Mouse (Mus musculus): ENCODE data around the gene Tnnc1.
A peak's percentile ranks its signal among the peaks of the same experiment; 100 is the strongest.

Tnnc1 gene

DNA sequence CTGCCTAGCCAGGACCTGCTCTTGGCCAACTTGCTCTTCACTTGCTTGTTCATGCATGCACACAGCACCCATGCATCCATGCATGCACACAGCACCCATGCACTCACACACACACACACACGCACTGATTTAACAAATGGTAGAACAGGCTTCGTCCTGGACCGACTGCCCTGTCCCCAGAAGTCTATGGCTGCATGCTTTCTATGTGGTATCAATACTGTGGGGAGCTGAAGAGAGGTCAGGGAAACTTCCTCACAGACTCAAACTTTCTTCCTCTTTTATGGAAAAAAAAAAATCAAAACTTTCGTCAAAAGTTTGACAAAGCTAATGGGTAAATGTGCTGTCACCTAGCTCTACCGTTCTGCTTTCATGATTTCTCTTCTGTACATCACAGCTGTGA lies 24.6 kb upstream of the Tnnc1 start:
- no peak for DNase-seq (ENCODE audit: inconsistent age in 2 of 2, low spot score in 1 of 2)

DNA sequence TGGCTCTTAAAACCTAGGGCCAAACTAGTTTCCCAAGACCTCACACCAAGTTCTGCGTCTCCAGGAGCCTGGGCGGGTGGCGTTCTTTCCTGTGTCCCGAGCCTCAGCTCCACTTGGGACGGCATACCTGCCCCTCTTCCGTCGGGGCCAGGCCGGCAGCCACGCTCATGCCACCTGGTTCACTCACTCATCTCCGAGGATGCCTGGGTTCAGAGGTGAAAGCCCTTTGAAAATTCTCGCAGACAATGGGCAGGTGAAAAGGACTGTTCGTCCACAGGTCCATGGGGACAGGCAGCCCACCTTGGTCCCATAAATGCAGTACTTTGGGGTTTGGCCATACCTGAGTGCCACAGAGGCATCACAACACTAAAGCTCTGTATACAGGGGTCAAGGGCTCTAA lies 23.9 kb upstream of the Tnnc1 start:
- DNase-seq (ENCODE audit: inconsistent age in 2 of 2, low spot score in 1 of 2), result no peak

DNA sequence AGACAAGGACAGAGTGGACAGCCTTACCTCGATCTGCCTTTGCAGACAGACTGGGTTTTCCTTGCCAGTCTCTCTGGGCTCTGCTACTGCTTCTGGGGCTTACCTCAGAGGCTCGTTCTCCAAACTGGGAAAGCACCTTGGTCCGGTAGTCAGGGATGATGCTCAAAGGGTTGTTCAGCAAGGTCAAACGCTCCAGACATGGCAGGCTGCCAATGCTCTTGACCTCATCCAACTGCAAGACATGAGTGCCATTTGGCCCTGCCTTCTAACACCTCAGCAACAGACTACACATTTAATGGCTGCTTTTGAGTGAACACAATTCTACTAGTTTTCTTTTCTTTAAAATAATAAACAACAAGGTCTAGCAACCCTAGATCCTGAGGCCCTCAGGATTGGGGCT lies 21.5 kb upstream of the Tnnc1 start:
- peak; percentile 71 to 88 for DNase-seq (ENCODE audit: inconsistent age in 2 of 2, low spot score in 1 of 2)

DNA sequence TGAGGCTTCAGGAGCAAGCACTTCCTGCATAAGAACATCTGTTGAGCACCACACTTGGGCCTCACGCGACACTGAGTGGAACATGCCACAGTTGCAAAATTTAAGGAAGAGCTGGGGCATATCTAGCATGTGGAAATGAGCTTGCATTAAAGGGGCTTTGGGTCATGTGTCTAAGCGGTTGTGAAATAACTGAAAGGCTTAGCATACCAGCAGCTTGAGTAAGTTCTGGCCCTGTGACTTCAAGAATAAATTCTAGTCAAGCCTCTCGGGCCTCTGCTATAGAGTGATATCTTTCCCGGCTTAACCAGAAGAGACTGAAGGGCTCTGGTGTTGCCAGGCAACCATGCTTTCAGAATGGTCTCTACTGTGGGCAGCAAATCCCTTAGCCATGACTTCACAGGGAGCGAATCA lies 19.3 kb upstream of the Tnnc1 start:
- DNase-seq (ENCODE audit: inconsistent age in 2 of 2, low spot score in 1 of 2), result no peak

DNA sequence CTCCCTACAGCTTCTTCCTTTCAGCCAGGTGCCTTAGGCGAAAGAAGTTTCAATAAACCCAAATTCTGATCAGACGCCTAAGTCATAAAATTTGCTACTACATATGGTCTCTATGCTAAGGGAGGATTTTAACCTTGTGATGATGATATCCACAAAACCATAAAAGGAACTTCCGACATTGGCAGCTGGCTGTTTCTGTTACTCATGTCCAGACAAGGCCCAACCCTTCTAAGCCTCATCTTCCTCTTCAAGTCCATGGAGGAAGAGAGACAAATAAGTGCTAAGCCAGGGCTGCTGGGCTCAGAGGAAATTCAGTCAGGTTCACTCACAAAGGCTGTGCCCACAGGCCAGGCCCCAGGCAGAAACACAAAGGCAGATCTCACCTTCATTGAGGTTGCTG lies 18.8 kb upstream of the Tnnc1 start:
- no peak for DNase-seq (ENCODE audit: inconsistent age in 2 of 2, low spot score in 1 of 2)

DNA sequence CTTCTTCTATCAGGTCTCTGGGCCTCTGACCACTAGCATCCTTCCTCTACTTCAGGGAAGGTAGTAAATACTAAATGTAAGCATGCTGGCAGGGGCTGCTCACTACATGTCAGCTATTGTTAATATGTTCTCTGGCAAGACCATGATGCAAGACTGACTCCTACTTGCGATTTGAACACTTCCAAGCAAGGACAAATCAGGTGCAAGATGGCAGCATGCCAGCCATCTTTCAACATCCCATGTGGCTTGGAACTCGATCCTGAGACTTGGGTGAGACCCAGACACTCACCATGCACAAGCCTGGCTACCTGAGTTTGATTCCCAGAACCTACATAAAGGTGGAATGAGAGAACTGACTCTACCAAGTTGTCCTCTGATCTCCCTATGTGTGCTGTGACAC lies 16.2 kb upstream of the Tnnc1 start:
- no peak for DNase-seq (ENCODE audit: inconsistent age in 2 of 2, low spot score in 1 of 2)

DNA sequence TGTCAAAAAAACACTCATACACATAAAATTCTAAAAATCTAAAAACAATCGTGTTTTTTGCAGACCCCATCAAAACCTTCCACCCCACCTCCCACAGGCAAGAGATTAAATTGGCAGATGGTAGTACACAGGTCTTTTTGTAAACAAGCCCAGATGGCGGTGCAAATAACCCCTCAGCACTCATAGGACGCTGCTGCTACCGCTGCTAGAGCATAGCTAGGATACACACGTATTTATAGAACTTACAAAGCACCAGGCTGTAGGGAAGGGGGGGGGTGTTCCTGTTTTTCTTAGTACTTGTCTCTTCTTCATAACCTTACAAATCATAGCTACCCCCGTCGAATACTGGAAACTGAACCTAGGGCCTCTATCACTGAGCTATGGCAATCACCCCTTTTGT lies 14.3 kb upstream of the Tnnc1 start:
- DNase-seq (ENCODE audit: inconsistent age in 2 of 2, low spot score in 1 of 2), result no peak

DNA sequence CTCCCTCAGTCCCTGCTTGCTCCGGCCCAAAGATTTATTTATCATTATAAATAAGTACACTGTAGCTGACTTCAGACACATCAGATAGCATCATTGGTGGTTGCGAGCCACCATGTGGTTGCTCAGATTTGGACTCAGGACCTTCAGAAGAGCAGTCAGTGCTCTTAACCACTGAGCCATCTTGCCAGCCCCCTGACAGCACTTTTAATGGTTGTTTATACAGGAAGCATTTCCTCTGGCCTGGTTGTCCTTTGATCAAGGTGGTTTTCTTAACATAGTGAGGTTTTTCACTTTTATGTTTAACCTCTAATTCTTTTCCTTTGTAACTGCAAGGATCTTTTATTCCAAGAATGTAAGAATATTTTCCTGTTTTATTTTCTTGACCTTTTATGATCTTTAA lies 13.7 kb upstream of the Tnnc1 start:
- DNase-seq (ENCODE audit: inconsistent age in 2 of 2, low spot score in 1 of 2), result no peak

DNA sequence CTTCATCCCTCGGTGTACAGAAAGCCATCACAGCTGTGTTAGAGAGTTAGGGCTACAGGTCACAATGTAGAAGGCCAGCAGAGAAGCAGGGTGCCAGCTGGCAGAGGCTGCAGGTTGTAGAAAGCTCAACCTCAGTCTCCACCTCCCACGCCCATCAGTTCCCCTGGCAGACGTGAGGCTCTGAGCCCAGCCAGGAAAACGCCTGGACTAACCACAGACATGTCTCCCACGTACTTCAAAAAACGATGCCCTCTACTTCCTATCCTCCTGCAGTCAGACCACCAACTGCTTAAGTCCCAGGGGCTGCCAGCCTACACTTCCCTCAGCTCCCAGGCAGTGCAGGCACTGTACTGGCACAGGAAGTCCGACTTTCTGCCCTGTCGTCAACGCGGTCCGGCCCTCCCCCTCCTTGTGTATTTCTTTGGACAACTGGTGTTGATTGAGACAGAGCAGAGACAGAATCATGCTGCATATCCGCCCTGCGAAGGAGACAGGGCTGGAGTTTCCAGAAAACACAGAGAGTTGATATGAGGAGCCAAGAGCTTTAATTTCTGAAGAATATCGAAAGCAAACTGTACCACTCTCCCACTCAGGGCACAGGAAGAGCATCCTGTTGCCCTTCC lies 13.1 kb upstream of the Tnnc1 start:
- DNase-seq (ENCODE audit: inconsistent age in 2 of 2, low spot score in 1 of 2), result peak; percentile 79 to 91

DNA sequence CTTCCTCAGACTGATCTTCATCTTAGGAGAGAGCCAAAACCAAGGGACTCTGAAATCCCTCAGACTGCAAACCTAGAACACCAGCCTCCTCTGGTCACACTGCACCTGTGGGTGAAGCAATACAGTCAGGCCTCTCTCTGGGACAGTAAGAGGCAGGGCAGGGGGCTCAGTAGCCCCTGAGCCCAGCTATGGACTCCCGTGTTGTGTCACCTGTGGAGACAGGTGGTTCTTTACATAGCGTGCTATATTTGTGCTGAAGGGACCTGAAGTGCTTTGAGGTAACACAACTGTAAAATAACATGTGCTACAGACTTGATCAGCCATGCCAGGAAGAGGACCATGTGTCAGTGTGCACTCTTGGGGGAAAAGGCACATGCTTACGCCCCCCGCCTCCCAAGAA lies 12.6 kb upstream of the Tnnc1 start:
- no peak for DNase-seq (ENCODE audit: inconsistent age in 2 of 2, low spot score in 1 of 2)

DNA sequence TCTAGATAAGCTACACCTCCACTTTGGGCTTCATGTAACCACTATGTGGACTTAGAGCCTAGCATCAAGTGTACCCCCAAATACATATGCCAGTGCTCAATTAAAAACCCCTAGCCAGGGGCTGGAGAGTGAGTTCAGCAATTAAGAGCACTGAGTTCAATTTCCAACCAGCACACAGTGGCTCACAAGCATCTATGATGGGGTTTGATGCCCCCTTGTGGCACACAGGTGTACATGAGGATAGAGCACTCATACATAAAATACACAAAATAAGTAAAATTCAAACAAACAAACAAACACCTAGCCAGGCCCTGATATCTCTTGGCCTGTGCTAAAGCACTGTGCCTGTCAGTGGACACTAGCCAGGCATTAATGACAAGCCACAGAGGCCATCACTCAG lies 12.1 kb upstream of the Tnnc1 start:
- DNase-seq (ENCODE audit: inconsistent age in 2 of 2, low spot score in 1 of 2), result peak in 1 of 2 experiments; percentile 71

DNA sequence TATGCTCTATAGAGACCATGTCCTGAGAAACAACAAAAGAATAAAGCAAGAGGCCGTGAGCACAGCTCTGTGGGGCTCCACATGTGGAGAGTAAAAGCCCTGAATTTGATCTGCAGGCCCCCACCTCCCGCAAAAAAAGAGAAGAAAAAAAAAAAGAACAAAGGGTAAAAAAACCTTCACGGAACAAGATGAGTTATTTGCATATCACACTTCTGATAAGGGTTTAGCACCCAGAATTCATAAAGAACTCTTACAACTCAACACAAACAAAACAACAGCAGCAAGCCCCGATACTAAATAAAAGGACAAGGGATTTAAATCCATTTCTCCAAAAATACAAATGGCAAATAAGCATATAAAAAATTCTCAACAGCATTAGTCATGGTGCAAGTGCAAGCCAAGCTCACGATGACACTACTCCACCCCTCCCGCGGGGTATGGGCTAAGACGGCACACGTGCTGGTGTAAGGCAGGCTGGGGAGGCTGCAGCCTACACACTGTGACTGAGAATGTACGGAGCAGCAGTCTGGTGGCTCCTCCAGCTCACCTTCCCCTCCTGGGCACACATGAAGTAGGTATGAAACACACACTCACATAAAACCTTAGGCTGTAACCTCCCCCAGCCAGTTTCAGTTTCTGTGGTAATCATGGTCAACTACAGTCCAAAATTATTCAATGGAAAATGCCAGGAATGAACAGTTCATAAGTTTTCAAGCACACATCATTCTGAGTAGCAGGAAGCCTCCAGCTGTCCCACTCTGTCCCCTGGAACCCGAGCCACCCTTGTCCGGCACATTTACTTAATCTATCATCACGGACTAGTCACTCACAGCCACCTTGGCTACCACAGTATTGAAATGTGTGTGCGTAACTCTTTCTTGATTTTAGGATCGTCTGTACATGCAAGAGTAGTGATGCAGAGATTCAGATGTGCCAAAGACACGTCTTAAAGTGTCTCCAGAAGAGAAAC lies 10.3 kb upstream of the Tnnc1 start:
- peak; percentile 78 to 90 for DNase-seq (ENCODE audit: inconsistent age in 2 of 2, low spot score in 1 of 2)

DNA sequence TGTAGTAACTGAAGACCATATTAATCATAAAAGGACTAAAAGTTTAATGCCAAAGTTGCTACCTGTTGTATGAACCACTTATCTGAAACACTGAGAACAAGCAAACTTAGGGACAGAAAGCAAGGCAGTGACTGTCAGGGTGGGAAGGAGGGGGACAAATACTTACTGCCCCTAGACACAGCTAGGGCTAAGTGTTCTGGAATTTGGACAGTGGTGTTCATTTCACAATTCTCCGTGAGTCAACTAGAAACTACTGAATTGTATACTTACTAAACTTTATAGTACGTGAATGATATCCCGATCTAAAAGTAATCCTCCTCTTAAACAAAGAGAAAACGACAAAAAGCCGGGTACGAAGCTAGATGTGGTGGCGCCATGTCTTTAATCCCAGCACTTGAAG lies 8.5 kb upstream of the Tnnc1 start:
- no peak for DNase-seq (ENCODE audit: inconsistent age in 2 of 2, low spot score in 1 of 2)

DNA sequence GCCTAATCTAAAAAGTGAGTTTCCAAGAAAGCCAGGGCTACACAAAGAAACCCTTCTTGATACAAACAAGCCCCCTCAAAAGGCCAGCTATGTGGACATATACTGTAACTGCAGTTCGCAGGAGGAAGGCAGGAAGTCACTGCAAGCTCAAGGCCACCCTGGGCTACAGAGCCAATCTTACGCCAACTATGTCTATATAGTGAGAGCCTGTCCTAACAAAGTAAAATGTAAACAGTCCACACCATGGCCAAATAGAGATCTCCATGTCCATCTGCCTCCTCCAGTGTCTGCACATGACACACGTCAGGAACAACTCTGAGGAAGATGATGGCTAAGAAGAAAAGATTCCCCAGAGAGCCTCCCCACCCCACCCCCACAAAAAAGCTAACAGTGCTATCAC lies 8.1 kb upstream of the Tnnc1 start:
- no peak for DNase-seq (ENCODE audit: inconsistent age in 2 of 2, low spot score in 1 of 2)

DNA sequence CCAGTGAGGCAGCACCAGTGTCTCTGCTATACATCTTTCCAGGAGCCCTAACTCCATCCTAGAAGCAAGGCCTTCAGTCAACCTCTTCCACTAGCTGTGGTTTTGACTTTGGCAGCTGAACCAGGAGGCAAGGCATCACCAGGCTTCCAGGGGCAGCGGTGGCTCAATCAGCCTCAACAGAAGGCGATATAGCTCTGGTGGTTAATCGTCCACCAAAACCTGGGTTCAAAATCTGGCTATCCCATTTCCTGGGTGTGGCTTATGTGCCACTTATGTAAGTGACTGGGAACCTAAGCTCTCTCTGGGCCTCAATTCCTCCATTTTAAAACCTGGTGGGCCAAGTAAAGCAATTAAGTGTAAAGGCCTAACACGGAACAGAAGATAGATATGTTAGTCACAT lies 3.3 kb upstream of the Tnnc1 start:
- DNase-seq (ENCODE audit: inconsistent age in 2 of 2, low spot score in 1 of 2), result no peak

DNA sequence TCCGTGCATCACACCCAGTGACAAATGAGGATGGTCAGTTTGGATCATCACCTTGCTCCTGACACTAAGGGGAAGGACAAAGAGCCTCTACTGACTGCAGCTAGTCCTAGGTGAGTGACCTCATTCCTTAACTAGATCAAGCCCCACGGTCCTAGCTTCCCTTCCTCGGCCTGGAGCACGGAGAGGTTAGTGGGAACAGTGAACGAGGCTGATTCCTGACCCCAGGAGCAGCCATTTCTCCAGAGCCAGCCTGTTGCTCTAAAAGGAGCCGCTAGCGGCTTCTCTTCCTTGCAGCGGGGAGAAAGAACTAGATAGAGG lies 2.9 kb upstream of the Tnnc1 start:
- DNase-seq (ENCODE audit: inconsistent age in 2 of 2, low spot score in 1 of 2), result no peak

DNA sequence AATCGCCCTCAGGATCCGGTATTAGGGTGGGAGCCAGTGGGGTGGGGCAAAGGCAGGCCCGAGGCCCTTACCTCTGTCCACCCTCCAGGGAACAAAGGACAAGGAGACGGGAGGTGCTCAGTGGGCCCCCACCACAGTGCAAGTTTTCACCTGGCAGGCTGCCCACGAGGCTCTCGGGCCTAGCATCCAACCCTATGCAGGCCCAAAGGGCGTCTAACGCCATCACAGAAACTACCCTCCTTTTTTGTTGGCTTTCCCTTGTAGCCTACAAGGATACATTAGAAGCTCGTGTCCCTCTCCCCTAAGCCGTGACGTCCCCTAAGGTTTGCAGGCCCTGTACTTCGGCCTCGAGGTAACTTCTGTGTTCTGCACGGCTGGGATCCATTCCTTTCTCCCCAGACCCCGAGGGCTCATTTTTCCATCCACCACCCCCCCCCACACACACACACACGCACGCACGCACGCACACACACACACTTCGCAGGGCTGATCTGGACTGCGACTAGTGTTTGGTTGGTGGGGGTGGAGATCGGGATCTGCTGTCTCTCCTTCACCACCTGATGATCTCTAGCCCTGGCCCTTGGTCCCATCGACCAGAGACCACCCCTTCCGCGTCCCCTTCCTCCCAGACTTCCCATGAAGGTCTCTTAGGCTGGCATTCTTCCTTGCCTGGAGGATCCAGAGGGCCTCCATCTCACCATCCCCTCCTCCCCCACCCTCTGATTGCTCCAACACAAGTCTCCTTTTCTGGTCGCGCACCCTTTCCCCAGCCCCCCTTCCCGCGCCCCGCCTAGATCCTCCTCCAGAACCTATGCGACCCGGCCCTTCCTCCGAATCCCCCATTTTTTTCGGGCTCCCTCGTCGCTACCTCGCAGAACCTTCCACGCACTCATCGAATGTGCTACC lies 2.3 kb upstream of the Tnnc1 start:
- DNase-seq (ENCODE audit: inconsistent age in 2 of 2, low spot score in 1 of 2), result peak; percentile 68 to 86

DNA sequence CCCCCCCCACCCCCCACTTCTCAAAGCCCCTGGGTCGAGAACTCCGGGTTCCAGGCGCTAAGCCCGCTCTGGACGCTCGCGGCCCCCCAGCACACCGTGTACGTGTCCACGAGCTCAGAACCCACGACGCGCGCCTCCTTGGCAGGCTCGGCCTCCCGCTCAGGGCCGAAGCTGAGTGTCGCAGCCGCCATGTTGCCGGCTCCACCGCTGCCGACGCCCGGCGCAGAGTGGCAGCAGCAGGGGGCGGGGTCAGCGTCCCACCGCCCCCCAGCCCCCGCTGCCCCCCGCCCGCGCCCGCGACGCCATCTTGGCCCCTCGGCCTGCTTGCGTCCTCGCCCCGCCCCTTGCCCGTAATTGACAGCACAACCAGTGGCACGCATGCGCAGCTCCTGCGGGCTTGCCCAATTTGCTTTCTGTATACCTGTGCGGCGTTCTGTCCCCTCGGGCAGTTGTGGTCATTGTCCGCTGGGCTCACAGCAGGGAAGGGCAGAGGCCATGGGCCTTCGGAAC lies 1.6 kb upstream of the Tnnc1 start:
- peak; percentile 96 to 98 for DNase-seq (ENCODE audit: inconsistent age in 2 of 2, low spot score in 1 of 2)

DNA sequence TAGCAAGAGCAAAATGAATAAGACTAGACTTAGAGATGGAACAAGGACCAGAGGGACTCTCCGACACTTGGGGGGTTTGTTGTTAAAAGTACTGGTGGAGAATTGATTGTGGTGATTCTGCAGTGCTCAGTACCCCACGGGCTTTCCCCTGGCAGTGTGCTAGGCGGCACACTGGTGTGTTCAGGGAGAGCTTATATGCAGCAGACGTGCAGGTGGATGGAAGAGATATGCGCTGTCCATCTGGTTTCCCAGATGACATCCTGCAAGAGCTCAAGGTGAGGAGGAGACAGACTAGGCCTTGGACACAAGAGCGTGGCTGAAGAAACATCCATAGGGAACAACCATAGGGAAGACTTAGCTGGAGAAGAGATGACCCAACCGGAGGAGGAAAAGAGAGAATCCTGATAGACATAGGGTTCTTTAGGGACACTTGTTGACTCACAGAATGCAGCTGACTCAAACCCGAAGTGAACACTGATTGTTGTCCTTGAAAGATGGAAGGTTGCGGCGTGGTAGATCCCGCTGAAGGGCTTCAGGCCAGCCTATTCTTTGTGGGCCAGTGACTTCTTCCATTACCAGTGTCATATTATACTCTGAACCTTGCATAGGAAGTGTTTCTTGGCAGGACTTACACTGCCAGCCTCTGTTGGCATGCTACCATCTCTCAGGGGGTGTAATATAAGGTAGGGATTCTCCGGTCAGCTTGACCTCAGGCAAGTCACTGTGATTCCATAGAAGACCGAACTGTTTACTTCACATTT lies 862 bp upstream of the Tnnc1 start:
- DNase-seq (ENCODE audit: inconsistent age in 2 of 2, low spot score in 1 of 2), result peak; percentile 70 to 88

DNA sequence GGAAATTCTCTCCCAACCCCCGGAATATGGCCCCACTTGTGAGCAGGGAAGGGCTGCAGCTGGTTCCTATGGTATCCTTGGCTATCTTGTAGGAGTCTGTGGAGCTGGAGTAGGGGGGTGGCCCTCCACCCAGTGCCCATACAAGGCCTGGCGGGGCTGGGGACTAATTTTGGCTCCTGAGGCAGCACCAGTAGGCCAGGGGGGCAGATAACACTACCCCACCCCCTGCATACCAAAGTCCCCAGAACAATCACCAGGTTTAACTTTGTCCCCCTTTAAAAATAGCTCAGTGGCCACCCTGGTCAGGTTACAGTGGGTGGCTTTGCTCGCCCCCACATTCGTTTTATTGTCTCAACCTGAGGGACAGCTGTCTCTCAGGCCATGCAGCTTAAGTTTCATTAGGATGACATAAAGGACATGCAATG lies 1.0 kb downstream of the Tnnc1 start:
- no peak for DNase-seq (ENCODE audit: inconsistent age in 2 of 2, low spot score in 1 of 2)

DNA sequence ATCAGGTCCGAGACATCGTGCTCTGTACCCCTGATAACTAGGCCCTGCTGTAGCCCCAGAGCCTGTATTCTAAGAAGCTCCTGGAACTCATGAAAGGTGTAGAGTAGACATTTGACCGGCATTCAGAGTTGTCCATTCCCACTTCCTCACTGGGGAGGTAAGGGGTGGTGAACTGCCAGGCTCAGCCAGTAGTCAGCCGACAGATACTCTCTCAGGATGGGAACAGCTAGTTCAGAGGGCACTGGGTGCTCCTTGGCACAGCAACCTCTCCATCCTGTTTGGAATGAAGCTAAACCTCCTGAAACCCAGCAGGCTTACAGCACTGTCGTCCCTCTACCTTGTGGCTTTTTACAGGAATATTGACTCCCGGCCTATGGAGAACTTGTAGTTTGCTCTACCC lies 3.7 kb downstream of the Tnnc1 start:
- DNase-seq (ENCODE audit: inconsistent age in 2 of 2, low spot score in 1 of 2), result no peak
